Mouse (Mus musculus) left cerebral cortex, adult 9 months (tissue): ENCODE data around the gene Olfr114.

ENCODE experiments used
- DNase-seq, 2 experiments: peaks; one replicate each; pipeline ENCODE4 v3.0.0; 2022; ENCODE audit warnings: low spot score in 2 of 2

The Olfr114 gene

DNA sequence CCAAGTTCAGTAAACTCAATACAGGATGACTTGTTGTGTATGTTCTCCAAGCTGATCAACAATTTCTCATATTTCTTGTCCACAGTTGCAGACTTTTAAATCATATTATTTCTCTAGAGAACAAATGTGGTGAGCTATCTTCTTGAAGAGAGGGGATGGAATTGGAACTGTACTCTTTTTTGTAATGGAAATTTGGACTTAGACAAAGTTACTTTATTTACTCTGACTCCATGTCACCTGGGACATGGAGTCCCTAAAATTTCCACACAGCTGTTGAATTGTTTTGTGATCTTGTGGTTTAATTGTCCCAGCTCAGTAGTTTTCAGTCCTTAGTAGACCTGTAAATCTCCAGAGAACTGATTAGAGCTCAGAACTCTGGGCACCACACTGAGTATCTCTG lies at the start of gene Olfr114:
Gene Olfr114, minus strand, starts transcription at position 101 of the 400 bp plus-strand sequence.
- no peak for DNase-seq

- no peak for DNase-seq
Measured at GRCm38 (mm10) chr17:37627009-37627408, 34.5 kb upstream of the Olfr114 start, which contains the start of the genes Olfr115 and Olfr116. Gene Olfr115, minus strand, starts transcription at chr17:37627109. Gene Olfr116, minus strand, starts transcription at chr17:37627199.

GRCm38 (mm10) chr17:37577563-37577962 lies 15.0 kb downstream of the Olfr114 start, which contains the start of gene Olfr113:
Gene Olfr113, minus strand, starts transcription at chr17:37577663.
- no peak for DNase-seq

DNA sequence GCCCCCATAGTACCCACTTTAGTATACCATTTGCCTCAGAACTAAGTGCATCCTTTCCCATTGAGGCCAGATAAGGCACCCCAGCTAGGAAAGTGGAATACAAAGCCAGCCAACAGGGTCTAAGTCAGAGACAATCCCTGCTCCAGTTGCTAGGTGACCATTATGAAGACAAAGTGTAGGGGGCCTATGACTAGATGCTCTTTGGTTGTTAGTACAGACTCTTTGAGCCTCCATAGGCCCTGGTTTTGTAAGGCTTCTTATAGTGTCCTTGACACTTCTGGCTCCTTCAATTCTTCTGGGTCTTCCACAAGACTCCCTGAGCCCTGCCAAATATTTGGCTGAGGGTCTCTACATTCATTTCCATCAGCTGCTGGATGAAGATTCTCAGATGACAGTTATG lies 23.2 kb downstream of the Olfr114 start, which contains the start of gene Olfr112:
Gene Olfr112, minus strand, starts transcription at position 101 of the 400 bp plus-strand sequence.
- DNase-seq = no peak

- no peak for DNase-seq
Measured at GRCm38 (mm10) chr17:37558913-37559615, 33.5 kb downstream of the Olfr114 start.

GRCm38 (mm10) chr17:37543800-37544435 lies 48.6 kb downstream of the Olfr114 start:
- DNase-seq = no peak

DNA sequence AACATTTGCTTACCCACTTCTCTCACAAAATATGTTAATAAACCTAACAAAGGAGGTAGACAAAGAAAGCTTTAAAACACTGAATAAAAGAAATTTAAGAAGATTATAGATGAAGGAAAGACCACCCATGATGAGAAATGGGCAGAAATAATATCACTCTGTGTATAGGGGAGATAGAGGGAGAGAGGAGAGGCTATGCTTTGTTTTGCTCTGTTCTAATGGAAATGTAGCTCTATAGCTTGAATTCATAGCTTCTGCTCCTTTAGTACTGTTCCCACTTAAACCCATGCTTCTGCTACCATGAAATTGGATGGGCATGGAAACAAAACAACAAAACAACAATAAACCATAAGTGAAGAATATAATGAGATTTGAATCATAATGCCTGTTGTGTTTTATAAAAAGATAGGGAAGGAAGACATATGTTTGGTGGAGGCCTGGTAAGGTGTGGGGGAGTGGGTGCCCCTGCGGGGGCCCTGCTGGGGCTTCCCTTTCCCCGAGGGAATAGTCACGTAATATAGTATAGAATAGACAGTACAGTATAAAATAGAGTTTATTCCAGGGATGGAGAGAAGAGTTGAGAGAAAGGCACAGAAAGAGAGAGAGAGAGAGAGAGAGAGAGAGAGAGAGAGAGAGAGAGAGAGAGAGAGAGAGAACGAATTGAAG lies 51.0 kb downstream of the Olfr114 start:
- no peak for DNase-seq
